Mouse (Mus musculus) testis, adult 2 months (tissue): ENCODE measurements around the gene Srp9. TPM values are rescaled to one million over a fixed set of nuclear protein-coding genes. Genes with fewer than 3 reads are reported as not detected.

Experiments used
- H3K27ac ChIP-seq: fragments of 200-500 bp; 2 replicates; pipeline ENCODE4 v1.5.1; 2012; ENCODE audit warnings: low read depth, low read length; ENCODE audit not compliant: control insufficient read depth, insufficient read depth
- H3K27me3 ChIP-seq: fragments of 200-500 bp; 2 replicates; pipeline ENCODE4 v1.6.1; 2012; ENCODE audit warnings: mild to moderate bottlenecking, low read length, moderate library complexity; ENCODE audit not compliant: control insufficient read depth, insufficient read depth
- H3K36me3 ChIP-seq: fragments of 200-500 bp; 2 replicates; pipeline ENCODE4 v1.6.1; 2012; ENCODE audit warnings: mild to moderate bottlenecking, low read length; ENCODE audit not compliant: control insufficient read depth, insufficient read depth
- H3K4me1 ChIP-seq: fragments of 200-500 bp; 2 replicates; pipeline ENCODE4 v1.6.1; 2012; ENCODE audit warnings: low read length; ENCODE audit not compliant: control insufficient read depth, insufficient read depth
- H3K4me3 ChIP-seq: fragments of 200-500 bp; 2 replicates; pipeline ENCODE4 v1.5.1; 2012; ENCODE audit warnings: low read depth, mild to moderate bottlenecking, low read length, moderate library complexity, mixed read lengths; ENCODE audit not compliant: control insufficient read depth
- CTCF ChIP-seq: fragments of 200-500 bp; IDR thresholded peaks from 2 replicates; pipeline ENCODE4 v1.5.1; 2012; ENCODE audit warnings: low read depth, mild to moderate bottlenecking, inconsistent platforms, low read length, moderate library complexity; ENCODE audit not compliant: control insufficient read depth, insufficient read depth, insufficient replicate concordance
- POLR2A ChIP-seq: fragments of 200-500 bp; IDR thresholded peaks from 2 replicates; pipeline ENCODE4 v1.6.1; 2012; ENCODE audit warnings: low read depth, mild to moderate bottlenecking, inconsistent platforms, low read length, moderate library complexity; ENCODE audit not compliant: control insufficient read depth
- polyA plus RNA-seq: library from polyadenylated mRNA; depleted of rRNA; stranded (reverse); fragments of >200 nt; gene quantifications from 2 replicates; pipeline ENCODE4 v1.2.3, GENCODE M21; 2012

Gene Srp9
- polyA plus RNA-seq, 1 experiment = 96.3 TPM

DNA sequence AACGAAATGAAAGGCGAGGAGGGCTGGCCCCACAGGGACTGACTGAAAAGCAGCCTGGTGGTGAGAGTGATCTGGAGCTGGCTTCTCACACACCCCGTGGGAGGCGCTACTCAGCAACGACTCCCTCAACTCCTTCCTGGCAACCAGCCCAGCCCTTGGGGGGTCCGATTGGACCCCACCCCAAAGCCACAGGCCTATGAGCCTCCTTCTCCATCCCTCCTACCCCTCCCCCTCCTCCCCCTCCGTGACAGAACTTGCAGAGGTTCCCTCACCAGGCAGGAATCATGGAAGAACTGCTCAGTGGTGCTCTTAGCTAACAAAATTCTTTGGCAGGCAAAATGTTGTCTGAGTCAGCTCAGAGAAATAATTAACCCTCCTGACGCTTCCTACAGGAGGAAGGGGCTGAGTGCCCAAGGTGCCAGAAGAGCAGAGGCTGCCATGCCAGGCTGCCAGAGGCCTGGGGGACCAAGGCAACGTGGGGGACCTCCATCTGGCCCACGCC is 29.2 kb upstream of the Srp9 start:
- Histone ChIP-seq H3K27ac (no peak overlapping the region), H3K27me3 (no peaks in the 10 kb centered on the region), H3K4me1 (peaks cover 10% of the 10 kb centered on the region), H3K36me3 (no peaks in the 10 kb centered on the region), H3K4me3 (no peak overlapping the region)
- no peak for TF ChIP-seq POLR2A
- TF ChIP-seq CTCF = no peak

DNA sequence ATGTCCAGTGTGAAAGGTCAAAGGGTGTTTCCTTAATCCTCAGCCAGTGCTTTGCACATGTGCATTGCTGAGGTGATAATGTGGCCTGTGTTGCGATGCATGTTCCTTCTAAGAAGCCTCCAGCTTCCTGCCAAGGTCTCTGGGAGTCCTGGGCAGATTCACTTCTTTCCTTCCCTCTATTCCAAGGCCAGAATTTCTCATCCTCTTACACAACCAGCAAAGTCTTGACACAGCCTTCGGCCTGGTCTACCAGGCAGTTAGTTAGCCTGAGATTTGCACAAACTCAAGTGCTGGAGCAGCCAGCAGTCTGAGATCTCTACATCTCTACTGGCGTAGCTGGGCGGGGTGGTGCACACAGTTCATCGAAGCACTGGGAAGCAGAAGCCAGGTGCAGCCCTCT is 27.8 kb upstream of the Srp9 start:
- TF ChIP-seq POLR2A = no peak
- no peak for TF ChIP-seq CTCF
- H3K4me1 ChIP-seq = peaks cover 10% of the 10 kb centered on the region
- 0 out of 2 replicates have a peak overlapping the region, but pooled peaks have one; percentile 16 for H3K27ac ChIP-seq
- no peak overlapping the region for H3K4me3 ChIP-seq
- no peaks in the 10 kb centered on the region for H3K27me3 ChIP-seq
- no peaks in the 10 kb centered on the region for H3K36me3 ChIP-seq

DNA sequence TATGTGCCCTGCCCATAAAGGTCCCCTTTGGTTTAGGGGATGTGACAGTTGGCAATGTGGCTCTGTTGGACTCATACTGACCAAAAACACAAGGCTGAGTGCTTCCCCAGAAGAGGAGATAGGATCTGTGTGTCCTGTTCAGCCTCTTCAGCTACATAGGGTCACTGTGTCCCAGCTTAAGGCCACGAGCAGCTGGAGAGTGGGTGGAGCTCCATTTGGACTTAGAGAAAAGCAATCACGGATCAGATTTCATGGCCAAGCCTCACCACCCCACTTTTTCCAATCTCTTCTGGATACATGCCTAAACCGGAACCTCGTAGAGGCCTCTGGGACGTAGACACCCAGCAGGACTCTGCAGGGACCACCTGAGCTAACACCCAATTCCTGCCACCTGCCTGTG is 25.5 kb upstream of the Srp9 start:
- Histone ChIP-seq H3K27me3 (no peaks in the 10 kb centered on the region), H3K4me1 (peaks cover 10% of the 10 kb centered on the region), H3K27ac (peak overlapping the region; percentile 37; the same call in 1 of the 2 replicates), H3K4me3 (no peak overlapping the region), H3K36me3 (no peaks in the 10 kb centered on the region)
- no peak for TF ChIP-seq CTCF
- no peak for TF ChIP-seq POLR2A

DNA sequence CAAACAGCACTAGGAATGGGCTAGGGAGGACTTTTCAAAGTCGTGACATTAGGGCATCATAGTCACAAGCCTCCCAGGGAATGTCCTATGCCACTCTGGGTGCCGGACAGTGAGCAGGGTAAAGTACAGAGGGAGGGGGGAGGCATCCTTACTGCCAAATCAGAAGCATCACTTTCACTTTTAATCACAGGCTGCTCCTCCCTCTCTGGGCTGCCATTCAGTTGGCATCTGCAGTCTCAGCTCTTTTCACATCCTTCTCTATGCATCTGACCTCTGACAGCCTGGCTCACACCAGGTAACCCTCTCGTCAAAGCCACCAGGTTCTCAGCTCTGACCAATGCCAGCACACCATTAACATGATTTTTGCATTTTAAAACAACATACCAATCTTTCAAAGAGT is 24.1 kb upstream of the Srp9 start:
- Histone ChIP-seq H3K4me1 (peaks cover 3% of the 10 kb centered on the region), H3K4me3 (no peak overlapping the region), H3K27ac (no peak overlapping the region), H3K36me3 (no peaks in the 10 kb centered on the region), H3K27me3 (no peaks in the 10 kb centered on the region)
- TF ChIP-seq POLR2A = no peak
- TF ChIP-seq CTCF = no peak

DNA sequence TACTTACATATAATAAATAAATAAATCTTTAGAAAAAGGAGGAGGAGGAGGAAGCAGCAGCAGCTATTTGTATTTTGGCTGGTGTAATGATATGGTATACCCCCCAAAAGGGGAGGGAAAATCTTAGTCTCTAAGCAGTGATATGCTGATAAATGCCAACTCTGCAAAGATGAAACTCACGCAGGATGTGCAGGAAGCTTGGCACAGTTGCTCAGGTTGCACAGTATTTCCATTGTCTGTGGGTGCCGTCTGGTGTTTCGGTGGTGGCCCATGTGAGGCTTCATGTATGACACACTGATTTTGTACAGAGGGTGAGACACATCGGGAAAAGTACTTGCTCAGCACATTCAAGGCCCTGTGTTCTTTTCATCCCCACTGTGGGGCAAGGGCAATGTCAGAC is 23.1 kb upstream of the Srp9 start:
- Histone ChIP-seq H3K4me3 (no peak overlapping the region), H3K27me3 (no peaks in the 10 kb centered on the region), H3K27ac (no peak overlapping the region), H3K36me3 (no peaks in the 10 kb centered on the region), H3K4me1 (no peaks in the 10 kb centered on the region)
- TF ChIP-seq POLR2A = no peak

DNA sequence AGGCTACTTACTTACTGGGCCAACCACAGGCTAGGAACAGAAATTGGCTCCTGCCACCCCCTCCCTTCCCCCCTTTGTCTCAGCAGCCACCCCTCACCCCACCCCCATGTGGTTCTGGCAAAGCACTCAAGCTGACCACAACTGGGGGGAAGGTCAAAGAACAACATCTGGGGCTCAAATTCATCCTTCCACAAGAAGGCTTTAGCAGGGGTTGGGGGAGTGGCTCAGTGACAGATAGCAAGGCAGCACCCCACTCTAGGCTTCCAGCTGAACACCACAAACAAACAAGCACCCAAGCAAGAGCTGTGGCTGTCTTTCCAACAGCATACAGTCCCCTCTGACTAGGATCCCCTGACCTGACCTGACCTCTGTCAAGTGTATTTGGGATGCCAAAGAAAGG is 21.8 kb upstream of the Srp9 start:
- Histone ChIP-seq H3K36me3 (no peaks in the 10 kb centered on the region), H3K4me1 (no peaks in the 10 kb centered on the region), H3K27me3 (no peaks in the 10 kb centered on the region), H3K27ac (no peak overlapping the region), H3K4me3 (no peak overlapping the region)
- no peak for TF ChIP-seq CTCF
- no peak for TF ChIP-seq POLR2A

DNA sequence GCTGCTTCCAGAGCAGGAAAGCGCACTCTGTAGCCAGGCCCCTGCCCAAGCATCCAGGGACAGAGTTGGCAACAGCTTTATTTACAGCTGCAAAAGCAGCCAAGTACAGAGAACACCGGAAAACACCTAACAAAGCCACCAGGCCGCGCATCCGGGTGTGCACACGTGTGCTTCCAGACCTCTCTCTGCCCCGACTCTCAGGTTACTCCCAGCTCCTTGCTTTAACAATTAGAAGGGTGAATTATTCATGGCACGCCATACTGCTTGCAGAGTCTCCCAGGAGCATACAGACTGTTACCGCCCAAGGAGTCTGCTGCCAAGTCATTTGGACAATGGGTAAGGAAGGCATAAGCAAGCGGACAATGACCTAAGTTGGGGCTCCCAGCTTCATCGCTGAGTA is 21.1 kb upstream of the Srp9 start:
- H3K27me3 ChIP-seq = no peaks in the 10 kb centered on the region
- H3K4me1 ChIP-seq = no peaks in the 10 kb centered on the region
- TF ChIP-seq POLR2A (no peak), CTCF (no peak)
- H3K27ac ChIP-seq = no peak overlapping the region
- no peak overlapping the region for H3K4me3 ChIP-seq
- H3K36me3 ChIP-seq = no peaks in the 10 kb centered on the region

DNA sequence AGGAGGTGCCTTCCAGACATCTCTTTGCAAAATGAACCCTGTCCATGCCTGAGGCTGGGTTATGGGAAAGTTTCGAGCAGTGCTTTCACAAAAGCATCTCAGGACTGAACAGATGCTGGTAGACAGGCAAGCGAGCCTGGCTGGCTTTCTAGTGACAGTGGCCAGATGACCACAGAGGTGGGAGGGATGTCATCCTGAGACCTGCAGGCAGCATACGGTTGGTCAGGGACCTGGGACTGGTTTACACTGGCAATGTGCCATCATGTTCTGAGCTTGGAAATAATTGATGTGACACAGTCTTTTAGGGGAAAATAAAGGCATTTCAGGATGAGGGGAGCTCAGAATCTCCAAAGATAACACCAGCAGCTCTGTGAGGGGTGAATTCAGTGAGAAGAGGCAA is 19.5 kb upstream of the Srp9 start:
- Histone ChIP-seq H3K27me3 (no peaks in the 10 kb centered on the region), H3K36me3 (no peaks in the 10 kb centered on the region), H3K4me1 (no peaks in the 10 kb centered on the region), H3K27ac (no peak overlapping the region), H3K4me3 (no peak overlapping the region)
- no peak for TF ChIP-seq CTCF
- no peak for TF ChIP-seq POLR2A
